Comparison of ENCODE assay signal across 21 mouse cellular contexts in genomic region chr13:117127813-117128549, GRCm38 (mm10).
DNase-seq lines count a peak whose midpoint lies in the region; ATAC-seq and TF ChIP-seq lines count a peak whose summit lies in the region.
"Had no signal": no experiment of that assay in that cellular context is flagged by ENCODE, and none has a peak within 500 bp of the region (broad histone marks: within the 10 kb centered on the region; RNA-seq: fewer than 3 reads in every experiment).

No protein-coding gene starts in this region.

- peaks cover 10% of the 10 kb centered on the region; the same call in 1 of the 2 replicates for H3K4me1 ChIP-seq in heart, postnatal 0 days (ENCODE audit: control insufficient read depth, insufficient read depth)
- H3K4me1 ChIP-seq in midbrain, embryonic 10.5 days = no peaks in the 10 kb centered on the region
- H3K4me1 ChIP-seq: forebrain, embryonic 10.5 days; hindbrain, embryonic 12.5 days; limb, embryonic 12.5 days; liver, embryonic 12.5 days; midbrain, embryonic 13.5 days; neural tube, embryonic 12.5 days had no signal

- H3K4me2 ChIP-seq in heart, postnatal 0 days (ENCODE audit: low read depth, low read length) = peak overlapping the region; percentile 38
- H3K4me2 ChIP-seq: hindbrain, embryonic 12.5 days; limb, embryonic 12.5 days; liver, embryonic 12.5 days; midbrain, embryonic 13.5 days; neural tube, embryonic 12.5 days had no signal

- DNase-seq in heart, adult 8-10 months (ENCODE audit: low spot score) = peak; percentile 28
- no peak for DNase-seq in heart, postnatal 25 days (ENCODE audit: low spot score)
- peak; percentile 66 for DNase-seq in heart, postnatal 0 days (ENCODE audit: low spot score)
- DNase-seq in midbrain, embryonic 10.5 days (ENCODE audit: low spot score) = no peak
- no peak for DNase-seq in embryo, embryonic 11 days
- DNase-seq: adrenal gland, postnatal 10 days; cerebellum, adult 11 months; cerebellum, postnatal 14 days; kidney, adult 18-20 months; lung, adult 2 months; thymus, postnatal 14 days had no signal

- H3K36me3 ChIP-seq in heart, postnatal 0 days (replicated peaks; ENCODE audit: control insufficient read depth, insufficient read depth, low read length) = no peaks in the 10 kb centered on the region
- H3K36me3 ChIP-seq in midbrain, embryonic 10.5 days = no peaks in the 10 kb centered on the region
- H3K36me3 ChIP-seq: forebrain, embryonic 10.5 days; hindbrain, embryonic 12.5 days; limb, embryonic 12.5 days; liver, embryonic 12.5 days; midbrain, embryonic 13.5 days; neural tube, embryonic 12.5 days had no signal

- H3K27me3 ChIP-seq in heart, postnatal 0 days (ENCODE audit: control insufficient read depth, insufficient read depth, low read length) = no peaks in the 10 kb centered on the region
- H3K27me3 ChIP-seq in midbrain, embryonic 10.5 days (ENCODE audit: low read depth, poor library complexity, severe bottlenecking) = no peaks in the 10 kb centered on the region
- H3K27me3 ChIP-seq: hindbrain, embryonic 12.5 days; limb, embryonic 12.5 days; liver, embryonic 12.5 days; midbrain, embryonic 13.5 days; neural tube, embryonic 12.5 days had no signal

- H3K4me3 ChIP-seq in heart, postnatal 0 days (ENCODE audit: low read depth, low read length) = peak overlapping the region; percentile 21
- H3K4me3 ChIP-seq in midbrain, embryonic 10.5 days = no peak overlapping the region
- H3K4me3 ChIP-seq: forebrain, embryonic 10.5 days; hindbrain, embryonic 12.5 days; limb, embryonic 12.5 days; liver, embryonic 12.5 days; midbrain, embryonic 13.5 days; neural tube, embryonic 12.5 days had no signal

- TF ChIP-seq EP300 in heart, postnatal 0 days (IDR thresholded peaks at IDR 0.05; ENCODE audit: low read depth) = no peak

- no peaks in the 10 kb centered on the region for H3K9me3 ChIP-seq in heart, postnatal 0 days (replicated peaks; ENCODE audit: control insufficient read depth, low read length)
- no peaks in the 10 kb centered on the region for H3K9me3 ChIP-seq in midbrain, embryonic 10.5 days (replicated peaks)
- H3K9me3 ChIP-seq: forebrain, embryonic 10.5 days; hindbrain, embryonic 12.5 days; limb, embryonic 12.5 days; liver, embryonic 12.5 days; midbrain, embryonic 13.5 days; neural tube, embryonic 12.5 days had no signal

- peak overlapping the region; percentile 69 for H3K27ac ChIP-seq in heart, postnatal 0 days (ENCODE audit: low read depth)
- no peak overlapping the region for H3K27ac ChIP-seq in midbrain, embryonic 10.5 days (replicated peaks)
- H3K27ac ChIP-seq: forebrain, embryonic 10.5 days; hindbrain, embryonic 12.5 days; kidney, postnatal 0 days; limb, embryonic 12.5 days; liver, embryonic 12.5 days; midbrain, embryonic 13.5 days; neural tube, embryonic 12.5 days had no signal

- intact Hi-C loops in heart, postnatal 25 days (cut with DNase I) = loop anchor here (5.0 kb wide), 1 partner anchor 101 kb away; the partner anchor contains the start of gene Parp8

- 23% methylated on average over 12 of the region's 12 CpGs for WGBS in heart, postnatal 0 days
- 91% methylated on average over 12 of the region's 12 CpGs for WGBS in midbrain, embryonic 10.5 days

- H3K9ac ChIP-seq in heart, postnatal 0 days (replicated peaks; ENCODE audit: low read depth, low read length) = no peak overlapping the region
- H3K9ac ChIP-seq: hindbrain, embryonic 12.5 days; limb, embryonic 12.5 days; liver, embryonic 12.5 days; midbrain, embryonic 13.5 days; neural tube, embryonic 12.5 days had no signal

- peak; percentile 66 for ATAC-seq in granulocyte monocyte progenitor cell, adult 5-6 weeks (replicated peaks; ENCODE audit: poor library complexity, severe bottlenecking)
- ATAC-seq in heart, postnatal 0 days (ENCODE audit: insufficient read depth, low read depth) = peak; percentile 60; the same call in 1 of the 2 replicates
- 0 out of 2 replicates have a peak, but pooled peaks have one; percentile 30 for ATAC-seq in neutrophil, adult 5-6 weeks (ENCODE audit: extremely low read depth, insufficient number of reproducible peaks, low FRiP score, poor library complexity, severe bottlenecking)
- ATAC-seq in cerebellum, adult (ENCODE audit: insufficient number of reproducible peaks, low FRiP score, low TSS enrichment) = no peak
- ATAC-seq: liver, embryonic 12.5 days; midbrain, embryonic 13.5 days had no signal

- no peak for TF ChIP-seq CTCF in heart, postnatal 0 days (IDR thresholded peaks at IDR 0.05; ENCODE audit: low read depth)

Comparison
In these comparisons a context has a peak if more than half of its experiments do, and no peak if none do; other contexts are left out.
1. DNase-seq: peak in heart, adult 8-10 months (single experiment) and heart, postnatal 0 days (single experiment); none in heart, postnatal 25 days (single experiment), midbrain, embryonic 10.5 days (single experiment) and embryo, embryonic 11 days (single experiment).